Mouse (Mus musculus): Measurements from ENCODE around the gene Adora2b.

Gene Adora2b

GRCm38 (mm10) chr11:62248401-62249244 lies at the start of gene Adora2b:
Adora2b (plus strand) TSS chr11:62248984.
- peak; percentile 78 for DNase-seq (ENCODE audit: low spot score)

GRCm38 (mm10) chr11:62200901-62201512 lies 47.8 kb upstream of the Adora2b start:
- no peak for DNase-seq (ENCODE audit: low spot score)

DNA sequence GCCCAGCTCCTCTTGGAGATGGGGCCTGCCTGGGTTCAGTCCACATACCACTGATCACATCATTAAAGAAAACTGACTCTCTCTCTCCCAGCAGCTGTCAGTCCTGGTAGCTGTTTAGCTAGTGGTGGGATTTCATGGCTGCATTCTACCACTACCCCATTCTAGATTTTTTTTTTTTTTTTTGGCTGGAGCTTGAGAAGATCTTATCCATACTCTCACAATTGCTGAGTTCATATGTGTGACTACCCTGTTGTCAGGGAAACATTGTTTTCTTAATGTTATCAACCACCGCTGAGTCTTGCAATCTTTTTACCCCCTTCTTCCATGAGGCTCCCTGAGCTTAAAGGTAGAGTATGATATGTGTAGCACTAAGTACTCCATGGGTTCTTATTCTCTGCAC lies 46.1 kb upstream of the Adora2b start:
- no peak for DNase-seq (ENCODE audit: low spot score)

GRCm38 (mm10) chr11:62209111-62209510 lies 39.7 kb upstream of the Adora2b start:
- no peak for DNase-seq (ENCODE audit: low spot score)

- DNase-seq (ENCODE audit: low spot score) = no peak
These were observed 38.9 kb upstream of the Adora2b start for GRCm38 (mm10) chr11:62209891-62210290.

GRCm38 (mm10) chr11:62213384-62213989 lies 35.3 kb upstream of the Adora2b start:
- no peak for DNase-seq (ENCODE audit: low spot score)

- no peak for DNase-seq (ENCODE audit: low spot score)
These were observed 33.7 kb upstream of the Adora2b start for GRCm38 (mm10) chr11:62215107-62215506.

DNA sequence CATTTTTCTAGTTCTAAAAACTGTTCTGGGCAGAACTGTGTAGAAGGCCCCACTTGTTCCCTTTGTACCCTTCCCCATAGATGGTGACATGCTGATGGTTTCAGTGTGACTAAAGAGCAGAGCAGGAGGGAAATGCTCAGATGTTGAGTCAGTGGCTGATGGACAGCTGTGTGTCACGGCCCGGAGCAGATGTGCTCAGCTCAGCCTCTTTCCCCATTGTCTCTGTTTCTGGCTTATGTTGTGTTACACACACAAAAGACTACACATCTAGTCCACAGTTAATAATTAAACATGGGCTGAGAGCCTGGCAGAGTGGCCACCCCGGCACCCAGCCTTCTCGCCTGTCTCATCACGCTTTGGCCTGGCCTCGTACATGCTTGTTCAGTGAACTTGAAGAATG lies 31.0 kb upstream of the Adora2b start:
- no peak for DNase-seq (ENCODE audit: low spot score)

GRCm38 (mm10) chr11:62220756-62221510 lies 27.9 kb upstream of the Adora2b start:
- no peak for DNase-seq (ENCODE audit: low spot score)

DNA sequence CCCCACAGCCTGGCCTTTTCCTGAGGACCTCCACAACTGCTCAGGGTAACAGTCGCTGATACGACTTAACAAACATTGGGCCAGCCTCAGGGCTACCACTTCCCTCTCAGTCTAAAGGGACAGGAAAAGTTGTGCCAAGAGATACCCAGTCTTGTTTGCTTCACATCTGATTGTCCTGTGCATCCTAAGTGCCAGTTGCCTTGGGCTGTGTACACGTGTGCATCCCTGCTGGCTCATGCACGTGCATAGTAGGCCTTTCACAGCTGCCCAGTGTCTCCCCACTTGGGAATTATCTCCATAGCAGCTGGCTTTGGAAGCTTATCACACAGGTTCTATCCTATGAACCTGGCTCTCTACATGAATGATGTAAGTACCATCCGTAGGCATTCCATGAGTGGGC lies 25.4 kb upstream of the Adora2b start:
- no peak for DNase-seq (ENCODE audit: low spot score)

DNA sequence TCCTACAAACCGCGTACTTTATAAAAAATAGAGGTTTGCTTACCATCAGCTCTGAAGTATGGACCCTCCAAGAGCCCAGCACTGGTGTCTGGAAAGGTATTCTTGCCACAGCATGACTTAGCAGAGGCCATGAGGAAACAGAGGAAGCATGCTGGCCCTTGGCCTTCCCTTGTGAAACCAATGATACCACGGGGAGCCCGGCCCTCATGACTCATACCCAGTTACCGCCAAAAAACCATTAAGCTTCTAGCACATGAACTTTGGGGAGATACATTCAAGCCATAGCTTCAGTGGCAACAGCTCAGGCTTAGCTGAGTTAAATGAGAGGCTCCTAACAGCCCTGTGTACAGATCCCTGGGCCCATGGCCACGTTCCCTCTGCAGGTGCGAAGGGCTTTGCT lies 24.8 kb upstream of the Adora2b start:
- DNase-seq (ENCODE audit: low spot score) = peak; percentile 38

DNA sequence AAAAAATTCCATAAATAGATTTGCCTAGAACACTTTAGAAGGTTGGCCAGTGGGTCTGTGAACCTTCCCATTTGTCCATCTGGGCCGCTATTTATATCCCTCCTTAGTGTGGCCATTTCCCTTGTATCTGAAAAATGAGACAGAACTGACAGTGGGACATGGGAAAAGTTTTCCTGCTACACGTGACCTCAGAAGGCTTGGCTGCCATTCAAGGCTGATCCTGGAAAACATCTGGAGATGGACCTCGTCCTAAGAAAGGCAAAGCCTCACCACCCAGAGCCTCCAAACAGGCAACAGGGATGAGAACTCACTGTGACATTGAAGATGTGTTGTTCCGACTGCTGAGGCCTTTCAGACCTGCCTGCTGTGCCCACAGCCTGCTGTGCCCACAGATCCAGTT lies 24.0 kb upstream of the Adora2b start:
- DNase-seq (ENCODE audit: low spot score) = no peak

DNA sequence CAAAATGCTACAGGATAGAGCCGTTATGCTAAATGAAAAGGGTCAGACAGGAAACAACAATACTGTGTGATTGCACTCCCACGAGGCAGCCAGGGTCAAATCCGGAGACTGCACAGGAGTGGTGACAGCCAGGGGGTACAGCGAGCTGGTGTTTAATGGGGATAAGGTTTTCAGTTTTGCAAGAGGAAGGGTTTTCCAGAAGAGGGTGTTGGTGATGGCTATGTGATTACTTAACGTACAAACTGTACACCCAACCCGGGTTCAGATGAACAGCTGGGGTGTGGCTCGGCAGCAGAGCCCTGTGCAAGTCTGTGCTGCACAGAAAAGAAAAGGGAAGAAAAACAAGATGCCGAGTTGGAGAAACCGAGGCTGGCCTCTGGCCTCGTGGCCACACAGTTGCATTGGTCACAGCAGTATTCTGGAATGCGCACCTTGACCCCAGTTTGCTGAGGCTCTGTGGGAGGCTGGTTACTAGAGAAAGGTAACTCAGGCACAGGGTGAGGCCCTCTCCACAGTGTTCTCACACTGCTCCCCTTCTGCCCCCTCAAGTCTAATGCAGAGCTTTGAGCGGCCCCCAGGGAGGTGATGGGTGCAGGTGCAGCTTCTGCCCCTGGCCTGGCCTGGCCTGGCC lies 8.0 kb upstream of the Adora2b start:
- DNase-seq (ENCODE audit: low spot score) = no peak

DNA sequence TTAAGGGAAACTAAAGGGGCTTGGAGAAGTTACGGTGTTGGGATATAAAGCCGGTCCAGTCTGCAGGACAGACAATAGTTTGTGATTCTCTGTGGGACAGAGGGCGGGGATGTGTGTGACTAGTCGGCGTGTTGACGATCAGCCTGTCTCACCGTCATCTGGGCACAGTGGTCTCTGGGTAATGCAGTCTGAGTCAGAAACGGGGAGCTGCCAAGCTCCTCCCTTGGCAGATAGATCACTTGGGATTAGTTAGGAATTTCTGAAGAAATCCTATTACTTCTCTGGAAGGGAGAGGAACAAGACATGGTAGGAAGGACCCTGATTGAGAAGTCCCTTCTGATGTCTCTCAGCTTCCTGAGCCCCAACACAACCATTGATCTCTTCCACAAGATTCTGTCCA lies 4.9 kb upstream of the Adora2b start:
- peak; percentile 43 for DNase-seq (ENCODE audit: low spot score)

DNA sequence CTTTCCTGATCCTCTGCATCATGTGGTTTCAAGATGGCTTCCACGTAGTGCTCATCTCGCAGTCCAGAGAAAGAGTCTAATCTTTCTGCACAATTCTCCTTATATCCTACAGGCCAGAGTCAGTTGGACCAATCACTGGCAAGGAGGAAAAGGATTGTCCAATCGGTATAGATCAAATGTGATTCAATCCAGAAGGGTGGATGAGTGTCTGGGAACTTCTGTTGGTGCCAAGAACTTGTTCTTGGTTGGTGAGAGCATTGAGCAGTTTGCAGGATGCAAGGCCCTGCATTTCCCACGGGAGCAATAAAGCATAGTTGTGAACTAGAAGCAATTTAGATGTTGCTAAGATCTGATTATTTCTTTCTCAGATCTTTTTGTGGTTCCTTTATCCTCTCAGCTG lies 4.3 kb upstream of the Adora2b start:
- DNase-seq (ENCODE audit: low spot score) = no peak

DNA sequence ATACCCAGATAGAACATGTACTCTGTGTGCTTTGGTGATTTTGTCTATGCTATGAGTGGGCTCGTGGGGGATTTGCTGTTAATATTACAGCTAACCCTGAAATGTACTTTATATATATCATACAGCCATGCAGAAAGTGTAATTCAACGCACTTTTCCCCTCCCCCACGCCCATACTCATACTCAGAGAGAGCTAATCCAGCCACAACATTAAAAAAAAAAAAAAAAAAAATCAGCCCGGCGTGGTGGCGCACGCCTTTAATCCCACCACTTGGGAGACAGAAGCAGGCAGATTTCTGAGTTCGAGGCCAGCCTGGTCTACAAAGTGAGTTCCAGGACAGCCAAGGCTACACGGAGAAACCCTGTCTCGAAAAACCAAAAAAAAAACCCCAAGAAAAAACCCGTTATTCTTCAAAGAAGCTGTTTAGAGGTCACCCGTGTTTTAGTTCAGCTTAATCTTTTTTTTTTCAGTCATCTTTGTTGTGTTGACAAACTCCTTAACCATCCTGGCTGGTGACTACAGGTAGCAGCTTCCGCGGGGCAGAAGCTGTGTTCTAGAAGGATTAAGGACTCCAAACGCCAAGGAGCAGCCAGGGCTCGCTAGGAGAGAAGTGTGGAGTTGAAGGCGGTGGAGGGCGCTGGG lies 904 bp upstream of the Adora2b start:
- DNase-seq (ENCODE audit: low spot score) = no peak

GRCm38 (mm10) chr11:62249266-62250037 lies 668 bp downstream of the Adora2b start:
- DNase-seq (ENCODE audit: low spot score) = peak; percentile 59

- DNase-seq (ENCODE audit: low spot score) = peak; percentile 64
These were observed 2.3 kb downstream of the Adora2b start for GRCm38 (mm10) chr11:62251047-62251446.

- peak; percentile 67 for DNase-seq (ENCODE audit: low spot score)
These were observed 4.6 kb downstream of the Adora2b start for GRCm38 (mm10) chr11:62253380-62253779.

DNA sequence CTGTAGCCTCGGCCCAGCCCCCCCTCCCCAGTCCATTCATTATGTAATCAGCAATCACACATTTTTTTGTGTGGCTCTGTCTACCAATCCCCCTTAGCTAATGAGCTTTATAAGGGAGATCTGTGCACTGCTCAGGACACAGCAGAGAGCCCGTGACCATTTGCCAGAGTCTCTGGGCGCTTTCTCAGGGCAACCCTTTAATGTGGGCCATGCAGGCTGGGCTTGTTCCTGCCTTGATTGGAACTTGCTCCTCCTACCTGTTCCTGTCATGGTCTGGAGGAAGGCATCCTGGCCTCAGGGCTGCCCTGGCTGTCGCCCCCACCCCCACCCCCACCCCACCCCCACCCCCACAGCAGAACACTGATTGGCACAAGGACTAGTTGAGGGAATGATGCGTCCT lies 10.4 kb downstream of the Adora2b start:
- DNase-seq (ENCODE audit: low spot score) = no peak

DNA sequence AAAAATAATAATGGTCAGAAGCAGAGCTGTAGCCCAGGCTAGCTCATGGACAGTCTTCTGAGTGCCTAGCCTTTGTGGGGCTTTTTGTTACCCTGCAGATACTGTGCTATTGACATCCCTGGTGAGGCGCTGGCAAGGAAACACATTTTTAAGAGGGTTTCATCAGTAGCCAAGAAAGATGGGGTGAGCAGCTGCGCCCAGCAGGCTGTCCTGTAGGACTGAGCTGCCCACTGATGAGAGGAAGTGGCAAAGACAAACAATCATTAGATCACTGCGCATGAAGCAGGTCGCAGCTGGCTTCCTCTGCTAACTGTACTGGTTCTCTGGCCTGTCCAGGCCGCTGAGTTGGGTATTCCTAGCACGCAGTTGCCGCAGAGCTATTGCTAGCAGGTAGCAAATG lies 14.8 kb downstream of the Adora2b start:
- no peak for DNase-seq (ENCODE audit: low spot score)

Measured in urinary bladder, postnatal 14 days (tissue).